Mouse (Mus musculus) hindbrain, embryonic 11.5 days (tissue): ENCODE results near the gene Tsen34. TPM values are rescaled to one million over a fixed set of nuclear protein-coding genes. Genes with fewer than 3 reads are reported as not detected.
A peak's percentile ranks its signal among the peaks of the same experiment; 100 is the strongest.

Source experiments
- ATAC-seq: fragments of 200-750 bp; cut with Nextera tagmentation; 2 replicates; pipeline ENCODE4 v1.8.0; 2017; ENCODE audit warnings: mild to moderate bottlenecking, moderate TSS enrichment, moderate library complexity; ENCODE audit not compliant: low FRiP score
- DNase-seq: peaks from one replicate; pipeline ENCODE4 v3.0.0-alpha.2; 2015; ENCODE audit warnings: low spot score
- H3K27ac ChIP-seq: fragments of 300-500 bp; sonication (generic); 2 replicates; pipeline ENCODE4 v1.5.1; 2014; ENCODE audit warnings: mild to moderate bottlenecking, low read depth, low read length
- H3K27me3 ChIP-seq: fragments of 300-500 bp; sonication (generic); 2 replicates; pipeline ENCODE4 v1.6.1; 2014; ENCODE audit warnings: mild to moderate bottlenecking, low read length, moderate library complexity, mixed read lengths; ENCODE audit not compliant: control insufficient read depth, insufficient read depth
- H3K36me3 ChIP-seq: fragments of 300-500 bp; sonication (generic); 2 replicates; pipeline ENCODE4 v1.6.1; 2014; ENCODE audit warnings: mild to moderate bottlenecking, low read length, moderate library complexity, mixed read lengths; ENCODE audit not compliant: control insufficient read depth, insufficient read depth
- H3K4me1 ChIP-seq: fragments of 300-500 bp; sonication (generic); replicated peaks from 2 replicates; pipeline ENCODE4 v1.6.1; 2014; ENCODE audit warnings: low read length, mixed read lengths; ENCODE audit not compliant: control insufficient read depth, insufficient read depth
- H3K4me2 ChIP-seq: fragments of 300-500 bp; sonication (generic); replicated peaks from 2 replicates; pipeline ENCODE4 v1.6.1; 2014; ENCODE audit warnings: mild to moderate bottlenecking, low read depth, low read length
- H3K4me3 ChIP-seq: fragments of 300-500 bp; sonication (generic); 2 replicates; pipeline ENCODE4 v1.5.1; 2014; ENCODE audit warnings: low read depth, low read length
- H3K9ac ChIP-seq: fragments of 300-500 bp; sonication (generic); 2 replicates; pipeline ENCODE4 v1.6.1; 2014; ENCODE audit warnings: low read depth, low read length
- H3K9me3 ChIP-seq: fragments of 300-500 bp; sonication (generic); 2 replicates; pipeline ENCODE4 v1.6.1; 2016; ENCODE audit warnings: low read length; ENCODE audit not compliant: control insufficient read depth
- WGBS: fragments of 180-500 bp; shearing (Covaris S2); extraction: QIAGEN DNeasy Blood & Tissue Kit; methylation state at CpG from one replicate; pipeline ENCODE4 v1.1.7; 2014; 5-methylcytosine and 5-hydroxymethylcytosine counted together
- polyA plus RNA-seq: library from polyadenylated mRNA; unstranded; fragments of >200 nt; fragmentation: Nextera tagmentation; extraction: Ambion mirVana; gene quantifications from 2 replicates; pipeline ENCODE4 v1.2.1, GENCODE M21; 2014

Gene Tsen34
- polyA plus RNA-seq, 1 experiment from 2014 or later: 204 TPM

- Histone ChIP-seq H3K36me3 (peaks cover 45% of the 10 kb centered on the region), H3K27me3 (no peaks in the 10 kb centered on the region), H3K9me3 (no peaks in the 10 kb centered on the region), H3K4me1 (no peaks in the 10 kb centered on the region), H3K4me3 (no peak overlapping the region), H3K9ac (no peak overlapping the region), H3K27ac (no peak overlapping the region), H3K4me2 (no peak overlapping the region)
- ATAC-seq (no peak), DNase-seq (no peak)
- 92% methylated on average over 4 of the region's 4 CpGs for WGBS
These were observed 35.7 kb upstream of the Tsen34 start for GRCm38 (mm10) chr7:3656966-3657365.

- H3K4me1 ChIP-seq: no peaks in the 10 kb centered on the region
- no peaks in the 10 kb centered on the region for H3K9me3 ChIP-seq
- no peak overlapping the region for H3K9ac ChIP-seq
- WGBS: 91% methylated on average over 14 of the region's 14 CpGs
- no peak for DNase-seq
- H3K4me2 ChIP-seq: no peak overlapping the region
- H3K4me3 ChIP-seq: no peak overlapping the region
- no peak for ATAC-seq
- peaks cover 40% of the 10 kb centered on the region for H3K36me3 ChIP-seq
- no peaks in the 10 kb centered on the region for H3K27me3 ChIP-seq
- H3K27ac ChIP-seq: no peak overlapping the region
These were observed 34.1 kb upstream of the Tsen34 start for GRCm38 (mm10) chr7:3658578-3658977.

GRCm38 (mm10) chr7:3664524-3665214, 28.0 kb upstream of the Tsen34 start:
- Histone ChIP-seq H3K9ac (peak overlapping the region; percentile 66), H3K9me3 (no peaks in the 10 kb centered on the region), H3K4me1 (no peaks in the 10 kb centered on the region), H3K4me3 (peak overlapping the region; percentile 61), H3K4me2 (peak overlapping the region; percentile 36), H3K27ac (0 out of 2 replicates have a peak overlapping the region, but pooled peaks have one; percentile 47), H3K36me3 (peaks cover 10% of the 10 kb centered on the region), H3K27me3 (no peaks in the 10 kb centered on the region)
- DNase-seq (peak; percentile 34), ATAC-seq (peak; percentile 32)
- WGBS: 33% methylated on average over 15 of the region's 15 CpGs

- 4% methylated on average over 45 of the region's 45 CpGs for WGBS
- Histone ChIP-seq H3K9ac (peak within 1 kb of the TSS; percentile 66), H3K27me3 (no peaks in the 10 kb centered on the region), H3K9me3 (no peaks in the 10 kb centered on the region), H3K4me1 (no peaks in the 10 kb centered on the region), H3K27ac (peak within 1 kb of the TSS; percentile 47; the same call in 1 of the 2 replicates), H3K4me3 (peak within 1 kb of the TSS; percentile 61), H3K36me3 (peaks cover 5% of the 10 kb centered on the region), H3K4me2 (peak within 1 kb of the TSS; percentile 42)
- ATAC-seq (peak; percentile 99), DNase-seq (peak; percentile 90)
These were observed 27.2 kb upstream of the Tsen34 start, which contains the start of gene Leng1 for GRCm38 (mm10) chr7:3665215-3666114. Gene Leng1, minus strand, starts transcription at chr7:3665840.

- H3K9ac ChIP-seq: no peak overlapping the region
These were observed 25.7 kb upstream of the Tsen34 start for GRCm38 (mm10) chr7:3666921-3667391.

GRCm38 (mm10) chr7:3674507-3675227, 18.0 kb upstream of the Tsen34 start:
- H3K4me3 ChIP-seq: no peak overlapping the region
- ATAC-seq (peak; percentile 90), DNase-seq (peak; percentile 89)
- WGBS: 70% methylated on average over 10 of the region's 10 CpGs
- H3K27me3 ChIP-seq: no peaks in the 10 kb centered on the region
- H3K27ac ChIP-seq: no peak overlapping the region
- H3K4me1 ChIP-seq: no peaks in the 10 kb centered on the region
- H3K36me3 ChIP-seq: no peaks in the 10 kb centered on the region
- H3K9ac ChIP-seq: no peak overlapping the region
- H3K4me2 ChIP-seq: no peak overlapping the region
- no peaks in the 10 kb centered on the region for H3K9me3 ChIP-seq

More at GRCm38 (mm10) chr7:3666921-3667391, 25.7 kb upstream of the Tsen34 start:
- Histone ChIP-seq H3K4me3 (no peak overlapping the region), H3K27me3 (no peaks in the 10 kb centered on the region), H3K4me2 (no peak overlapping the region), H3K4me1 (no peaks in the 10 kb centered on the region), H3K36me3 (peaks cover 5% of the 10 kb centered on the region; the same call in 1 of the 2 replicates), H3K9me3 (no peaks in the 10 kb centered on the region), H3K27ac (no peak overlapping the region)
- ATAC-seq (no peak), DNase-seq (no peak)
- WGBS: 20% methylated on average over 14 of the region's 14 CpGs

- no peak for ATAC-seq
- 77% methylated on average over 3 of the region's 3 CpGs for WGBS
These were observed 17.5 kb upstream of the Tsen34 start for GRCm38 (mm10) chr7:3675228-3675548.

GRCm38 (mm10) chr7:3676371-3676770, 16.3 kb upstream of the Tsen34 start:
- Histone ChIP-seq H3K27ac (no peak overlapping the region), H3K9ac (no peak overlapping the region), H3K4me1 (no peaks in the 10 kb centered on the region), H3K36me3 (no peaks in the 10 kb centered on the region), H3K4me3 (no peak overlapping the region), H3K27me3 (no peaks in the 10 kb centered on the region), H3K9me3 (no peaks in the 10 kb centered on the region), H3K4me2 (no peak overlapping the region)
- DNase-seq (no peak), ATAC-seq (no peak)
- 86% methylated on average over 12 of the region's 12 CpGs for WGBS

More at GRCm38 (mm10) chr7:3675228-3675548, 17.5 kb upstream of the Tsen34 start:
- Histone ChIP-seq H3K4me2 (no peak overlapping the region), H3K9ac (no peak overlapping the region), H3K9me3 (no peaks in the 10 kb centered on the region), H3K4me3 (no peak overlapping the region), H3K27me3 (no peaks in the 10 kb centered on the region), H3K27ac (no peak overlapping the region), H3K4me1 (no peaks in the 10 kb centered on the region), H3K36me3 (no peaks in the 10 kb centered on the region)
- no peak for DNase-seq
